Mouse (Mus musculus) ES-E14 (cell line): ENCODE measurements around the gene Bak1.

ENCODE experiments used
- CHD2 ChIP-seq: IDR thresholded peaks from 2 replicates; pipeline ENCODE4 v1.6.1; 2014; ENCODE audit warnings: mild to moderate bottlenecking, low read depth, low read length, inconsistent platforms
- HCFC1 ChIP-seq: IDR thresholded peaks from 2 replicates; pipeline ENCODE4 v1.6.1; 2012; ENCODE audit warnings: low read length, inconsistent platforms, borderline replicate concordance; ENCODE audit not compliant: insufficient read depth
- MAFK ChIP-seq: IDR thresholded peaks from 2 replicates; pipeline ENCODE4 v1.6.1; 2014; ENCODE audit warnings: mild to moderate bottlenecking, low read depth, low read length, inconsistent platforms; ENCODE audit not compliant: insufficient read depth
- ZC3H11A ChIP-seq: IDR thresholded peaks from 2 replicates; pipeline ENCODE4 v1.6.1; 2012; ENCODE audit warnings: low read depth, mild to moderate bottlenecking, inconsistent platforms, low read length, borderline replicate concordance
- ZNF384 ChIP-seq: IDR thresholded peaks from 2 replicates; pipeline ENCODE4 v1.6.1; 2012; ENCODE audit warnings: low read depth, low read length, inconsistent platforms

GRCm38 (mm10) chr17:27051514-27051913 is 22.7 kb upstream of the Bak1 start:
- no peak for TF ChIP-seq MAFK
- TF ChIP-seq ZC3H11A, result no peak
- no peak for TF ChIP-seq HCFC1
- no peak for TF ChIP-seq CHD2
- TF ChIP-seq ZNF384, result no peak
